Mouse (Mus musculus) embryonic stem cell, embryonic (primary cell): ENCODE results near the gene Cdkn2c.

Experiments used
- CTCF ChIA-PET, 4 experiments: fragments of 300-600 bp in 2 of 4; fragments of 350-600 bp in 2 of 4; sonication (Branson Sonifier 250); formaldehyde crosslinking; loops; one replicate each; lab custom pipeline; 2022; ENCODE audit warnings: inconsistent platforms in 2 of 4; lab: Charles Lee
- POLR2A ChIA-PET, 4 experiments: fragments of 300-600 bp in 2 of 4; fragments of 350-600 bp in 2 of 4; sonication (Branson Sonifier 250); formaldehyde crosslinking; loops; one replicate each; lab custom pipeline; 2022; ENCODE audit warnings: antibody characterized with exemption in 4 of 4, inconsistent platforms in 1 of 4; lab: Charles Lee

The Cdkn2c gene

DNA sequence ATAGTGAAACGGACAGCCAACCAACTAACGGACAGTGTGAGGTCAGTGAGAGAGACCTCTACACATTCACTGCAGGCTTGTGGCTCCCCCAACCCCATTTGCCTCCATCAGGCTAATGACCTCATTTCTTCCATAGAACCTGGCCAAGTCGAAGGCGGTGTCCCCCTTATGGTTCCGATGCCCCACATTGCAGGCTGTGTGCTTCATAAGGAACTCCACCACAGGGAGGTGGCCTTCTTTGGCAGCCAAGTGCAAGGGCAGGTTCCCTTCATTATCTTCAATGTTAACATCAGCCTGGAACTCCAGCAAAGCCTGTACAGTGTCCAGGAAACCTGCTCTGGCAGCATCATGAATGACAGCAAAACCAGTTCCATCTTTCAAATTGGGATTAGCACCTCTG, 5.8 kb downstream of the Cdkn2c start:
- ChIA-PET POLR2A (no interaction called here), CTCF (no interaction called here)

- ChIA-PET CTCF (no interaction called here), POLR2A (interaction anchor here in 1 of 4 experiments (0.7 kb wide), 1 partner anchor 930 kb away, joined by 6 read pairs; no protein-coding TSS in a partner anchor)
Observed at GRCm38 (mm10) chr4:109660568-109660967, 6.4 kb downstream of the Cdkn2c start.

GRCm38 (mm10) chr4:109659571-109659970, 7.4 kb downstream of the Cdkn2c start:
- POLR2A ChIA-PET = interaction anchor here in 1 of 4 experiments (1.6 to 2.1 kb wide), 2 partner anchors 20 to 253 kb away, joined by 3 to 4 read pairs; partner anchors contain the start of gene Ttc39a
- CTCF ChIA-PET = no interaction called here

- ChIA-PET CTCF (no interaction called here), POLR2A (interaction anchor here in 2 of 4 experiments (0.8 to 3.1 kb wide), 8 partner anchors 7 to 252 kb away, joined by 3 to 35 read pairs (median 4); partner anchors contain the start of genes Cdkn2c (in 2 of the 2) and Ttc39a (in 1 of the 2))
Observed at GRCm38 (mm10) chr4:109658826-109659225, 8.2 kb downstream of the Cdkn2c start.

GRCm38 (mm10) chr4:109657851-109658500, 9.0 kb downstream of the Cdkn2c start:
- ChIA-PET CTCF (interaction anchor here (0.6 to 1.9 kb wide), 7 partner anchors 8 to 360 kb away, joined by 3 to 12 read pairs (median 5); partner anchors contain the start of gene Cdkn2c (in 1 of the 4)), POLR2A (interaction anchor here in 3 of 4 experiments (0.5 to 3.1 kb wide), 18 partner anchors 8 to 903 kb away, joined by 3 to 46 read pairs (median 4); partner anchors contain the start of genes Cdkn2c (in 3 of the 3), Faf1 (in 1 of the 3) and Ttc39a (in 1 of the 3))

GRCm38 (mm10) chr4:109657021-109657850, 9.8 kb downstream of the Cdkn2c start:
- ChIA-PET CTCF (interaction anchor here (0.5 to 1.9 kb wide), 9 partner anchors 8 to 1486 kb away, joined by 3 to 12 read pairs (median 3); partner anchors contain the start of gene Cdkn2c (in 1 of the 4)), POLR2A (interaction anchor here (0.6 to 3.1 kb wide), 20 partner anchors 7 to 525 kb away, joined by 3 to 46 read pairs (median 4); partner anchors contain the start of genes Cdkn2c (in 3 of the 4), Faf1 (in 1 of the 4) and Ttc39a (in 1 of the 4))

DNA sequence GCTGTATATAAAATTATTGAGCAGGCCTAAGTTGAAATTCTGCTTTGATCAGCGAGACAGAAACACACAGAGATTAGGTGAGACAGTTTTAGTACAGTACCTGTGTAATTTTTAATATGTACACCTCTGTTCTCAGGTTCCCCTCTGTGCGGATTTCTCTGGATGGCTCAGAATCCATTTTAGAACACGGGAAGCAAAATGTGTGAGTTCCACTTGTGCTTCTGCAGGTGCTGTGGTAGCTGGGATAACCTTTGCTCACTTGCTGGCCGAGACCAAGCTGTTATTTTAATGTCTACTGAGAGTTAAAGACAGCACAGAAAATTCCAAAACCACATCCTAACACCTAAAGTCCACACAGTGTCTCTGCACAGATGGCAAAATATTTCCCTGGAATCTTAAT, 10.7 kb downstream of the Cdkn2c start:
- CTCF ChIA-PET = interaction anchor here (0.6 to 1.9 kb wide), 5 partner anchors 9 to 24 kb away, joined by 3 to 12 read pairs (median 6); partner anchors contain the start of gene Cdkn2c (in 1 of the 4)
- POLR2A ChIA-PET = interaction anchor here in 3 of 4 experiments (0.5 to 3.1 kb wide), 7 partner anchors 9 to 222 kb away, joined by 3 to 46 read pairs (median 9); partner anchors contain the start of gene Cdkn2c (in 2 of the 3)

DNA sequence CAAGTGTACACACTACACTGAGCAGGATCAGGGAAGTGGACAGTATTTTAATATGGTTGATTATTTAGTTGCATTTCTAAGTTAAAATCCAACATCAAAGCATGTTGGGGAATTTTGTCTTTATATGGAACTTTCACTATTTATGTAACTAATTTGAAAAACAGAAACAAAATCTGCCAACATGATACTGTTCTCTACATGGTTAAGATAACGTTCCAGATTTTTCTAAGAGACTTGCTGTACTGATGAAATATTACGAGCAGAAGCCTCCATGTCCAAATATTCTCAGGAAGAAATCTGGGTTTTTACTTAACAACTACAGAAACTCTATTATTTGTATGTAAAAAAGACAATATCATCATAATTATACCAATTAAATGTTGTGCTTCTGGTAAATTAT, 11.3 kb downstream of the Cdkn2c start:
- ChIA-PET CTCF (interaction anchor here in 3 of 4 experiments (0.6 to 1.6 kb wide), 3 partner anchors 10 to 60 kb away, joined by 3 to 6 read pairs (median 3); no protein-coding TSS in a partner anchor), POLR2A (interaction anchor here in 3 of 4 experiments (0.8 to 2.4 kb wide), 4 partner anchors 10 to 24 kb away, joined by 3 to 46 read pairs (median 8); partner anchors contain the start of gene Cdkn2c (in 1 of the 3))

GRCm38 (mm10) chr4:109654701-109655100, 12.3 kb downstream of the Cdkn2c start:
- ChIA-PET POLR2A (interaction anchor here in 1 of 4 experiments (1.4 kb wide), 1 partner anchor 11 kb away, joined by 5 read pairs; no protein-coding TSS in a partner anchor), CTCF (no interaction called here)

- CTCF ChIA-PET = no interaction called here
- POLR2A ChIA-PET = no interaction called here
Observed at GRCm38 (mm10) chr4:109653251-109653650, 13.7 kb downstream of the Cdkn2c start.

DNA sequence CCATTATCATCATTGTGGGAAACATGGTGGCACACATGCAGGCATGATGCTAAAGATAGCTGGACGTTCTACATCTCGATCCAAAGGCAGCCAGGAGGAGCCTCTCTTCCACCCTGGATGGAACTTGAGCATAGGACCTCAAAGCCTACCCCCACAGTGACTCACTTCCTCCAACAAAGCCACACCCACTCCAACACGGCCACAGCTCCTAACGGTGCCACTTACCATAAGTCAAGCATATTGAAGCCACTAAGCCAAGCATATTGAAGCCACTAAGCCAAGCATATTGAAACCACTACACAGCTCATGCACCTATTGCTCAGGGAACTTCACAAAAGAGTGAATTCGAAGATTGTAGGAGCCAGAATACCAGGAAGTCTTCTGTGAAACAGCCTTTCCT, 17.7 kb downstream of the Cdkn2c start:
- ChIA-PET CTCF (no interaction called here), POLR2A (interaction anchor here in 1 of 4 experiments (0.7 kb wide), 1 partner anchor 329 kb away, joined by 5 read pairs; the partner anchor contains the start of gene Dmrta2)

DNA sequence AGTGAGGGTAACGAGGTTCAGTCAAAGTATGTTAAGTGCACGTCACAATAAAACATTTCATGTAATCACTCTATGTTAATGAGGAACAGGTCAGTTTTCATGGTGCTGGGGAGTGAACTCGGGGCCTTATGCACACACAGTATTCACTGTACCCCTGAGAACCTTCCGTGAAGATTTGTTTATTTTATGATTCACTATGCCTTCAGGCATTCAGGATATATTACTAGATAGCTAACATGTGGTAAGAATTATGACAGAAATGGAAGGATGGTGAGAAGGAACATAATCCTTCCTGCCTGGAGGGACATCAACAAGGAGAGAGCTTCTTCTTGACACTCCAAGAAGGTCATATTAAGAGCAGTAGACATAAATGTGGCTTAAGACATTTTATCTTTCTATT, 19.7 kb downstream of the Cdkn2c start:
- ChIA-PET CTCF (no interaction called here), POLR2A (interaction anchor here in 1 of 4 experiments (1.8 kb wide), 1 partner anchor 10 kb away, joined by 7 read pairs; no protein-coding TSS in a partner anchor)

DNA sequence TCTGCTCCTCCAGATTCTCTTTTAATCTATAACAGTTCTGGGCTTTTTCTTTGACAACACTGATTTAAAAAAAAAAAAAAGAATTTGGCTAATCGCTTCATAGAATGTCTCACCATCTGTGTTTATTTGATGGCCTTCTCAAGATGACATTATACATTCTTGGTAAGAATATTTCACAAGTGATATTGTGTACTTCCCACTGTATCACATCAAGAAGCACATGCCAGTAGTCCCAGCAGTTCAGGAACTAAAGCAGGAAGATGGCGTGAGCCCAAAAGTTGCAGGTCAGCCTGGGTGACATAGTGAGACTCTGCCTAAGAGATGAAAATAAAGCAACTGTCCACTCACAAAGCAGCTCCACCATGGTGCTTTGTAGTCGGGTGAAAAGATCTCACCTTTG, 25.5 kb downstream of the Cdkn2c start:
- POLR2A ChIA-PET = interaction anchor here in 1 of 4 experiments (0.7 kb wide), 1 partner anchor 17 kb away, joined by 4 read pairs; no protein-coding TSS in a partner anchor
- CTCF ChIA-PET = no interaction called here

GRCm38 (mm10) chr4:109640141-109640540, 26.8 kb downstream of the Cdkn2c start:
- POLR2A ChIA-PET = no interaction called here
- CTCF ChIA-PET = interaction anchor here in 1 of 4 experiments (0.7 kb wide), 1 partner anchor 13 kb away, joined by 3 read pairs; no protein-coding TSS in a partner anchor

- POLR2A ChIA-PET = no interaction called here
- CTCF ChIA-PET = no interaction called here
Observed at GRCm38 (mm10) chr4:109639356-109639755, 27.6 kb downstream of the Cdkn2c start.

DNA sequence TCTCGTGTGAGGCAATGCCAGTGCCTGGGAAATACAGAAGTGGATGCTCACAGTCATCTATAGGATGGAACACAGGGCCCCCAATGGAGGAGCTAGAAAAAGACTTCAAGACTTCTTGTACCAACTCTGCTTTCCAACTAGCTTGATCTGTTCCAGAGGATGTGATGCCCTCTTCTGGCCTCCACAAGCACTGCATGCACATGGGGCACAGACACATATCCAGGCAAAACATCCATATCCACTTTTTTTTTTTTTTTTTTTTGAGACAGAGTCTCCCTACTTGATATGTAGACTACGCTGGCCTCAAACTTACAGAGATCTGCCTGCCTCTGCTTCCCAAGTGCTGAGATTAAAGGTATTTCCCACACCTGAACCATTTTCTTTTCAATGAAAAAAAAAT, 32.0 kb downstream of the Cdkn2c start:
- POLR2A ChIA-PET = interaction anchor here in 2 of 4 experiments (0.7 kb wide), 2 partner anchors 21 to 299 kb away, joined by 3 to 9 read pairs; no protein-coding TSS in a partner anchor
- CTCF ChIA-PET = interaction anchor here (0.5 to 1.0 kb wide), 31 partner anchors 10 to 1331 kb away, joined by 3 to 13 read pairs (median 4); partner anchors contain the start of genes 3110021N24Rik (in 1 of the 4) and Faf1 (in 1 of the 4)

DNA sequence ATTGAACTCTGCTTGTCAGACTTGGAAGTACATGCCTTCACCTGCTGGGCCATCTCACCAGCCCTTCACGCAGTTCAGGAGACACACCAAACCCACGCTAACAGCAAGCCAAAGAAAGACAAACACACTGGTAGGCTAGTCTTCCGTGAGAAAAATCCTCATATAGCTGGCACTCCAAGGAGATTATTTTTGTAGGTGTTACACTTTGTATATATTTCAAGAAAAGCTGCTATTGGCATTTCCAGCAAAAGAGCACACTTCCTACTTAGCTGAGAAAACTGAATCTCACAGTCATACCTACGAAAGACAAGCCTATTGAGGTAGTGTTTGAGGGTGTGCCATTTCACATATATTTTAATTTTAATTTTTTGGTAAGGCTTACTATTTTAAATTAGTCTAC, 36.0 kb downstream of the Cdkn2c start:
- ChIA-PET POLR2A (no interaction called here), CTCF (no interaction called here)

GRCm38 (mm10) chr4:109630215-109630614, 36.8 kb downstream of the Cdkn2c start:
- CTCF ChIA-PET = no interaction called here
- POLR2A ChIA-PET = no interaction called here
